Mouse (Mus musculus) heart, adult 8-10 months (tissue): ENCODE data around the gene Agpat3. TPM values are rescaled to one million over a fixed set of nuclear protein-coding genes. Genes with fewer than 3 reads are reported as not detected.

Source experiments
- DNase-seq: peaks from one replicate; pipeline ENCODE4 v3.0.0; 2022; ENCODE audit warnings: low spot score
- total RNA-seq, 4 experiments: library from RNA; stranded (reverse); gene quantifications; 2 replicates each; pipeline ENCODE4 v1.2.4; 2022

The Agpat3 gene
- total RNA-seq, 4 experiments from 2014 or later = 206 to 254 (median 219) TPM

DNA sequence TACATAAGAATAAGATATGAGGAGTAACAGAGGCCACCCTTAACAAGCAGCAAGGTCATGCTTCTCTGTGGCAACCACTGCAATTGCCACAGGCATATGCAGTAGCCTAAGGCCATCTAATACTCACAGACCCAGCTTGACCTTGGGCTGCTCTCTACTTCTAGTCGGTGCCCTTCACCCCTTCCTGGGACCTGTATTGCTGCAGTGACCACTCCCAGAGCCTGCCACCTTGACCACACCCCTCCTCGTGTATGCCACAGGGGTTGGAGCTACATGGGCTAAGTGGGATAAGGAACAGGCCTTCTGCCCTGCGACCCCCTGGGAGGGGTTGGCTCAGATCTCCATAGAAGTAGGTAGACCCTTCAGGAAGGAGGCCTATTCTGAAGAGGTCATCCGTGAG lies 55.3 kb downstream of the Agpat3 start:
- DNase-seq = no peak

DNA sequence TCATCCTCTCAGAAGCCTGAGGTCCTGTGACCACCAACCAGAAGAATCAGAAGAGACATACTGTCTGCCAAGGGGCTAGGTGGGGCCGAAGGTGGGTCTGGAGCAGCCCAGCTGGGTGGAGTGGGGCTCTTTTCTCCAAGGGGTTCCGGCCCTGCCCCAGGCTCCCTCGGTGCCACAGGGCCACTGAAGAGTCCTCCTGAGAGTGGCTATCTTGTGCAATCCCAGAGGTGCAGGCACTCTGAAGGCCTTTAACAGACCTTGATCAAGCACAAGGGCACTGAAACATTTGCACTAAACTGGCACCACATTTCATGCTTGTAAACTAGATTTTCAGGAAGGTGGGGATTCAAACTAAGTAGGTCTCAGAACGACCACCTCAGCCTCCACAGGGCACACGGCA lies 55.9 kb downstream of the Agpat3 start:
- DNase-seq = no peak

DNA sequence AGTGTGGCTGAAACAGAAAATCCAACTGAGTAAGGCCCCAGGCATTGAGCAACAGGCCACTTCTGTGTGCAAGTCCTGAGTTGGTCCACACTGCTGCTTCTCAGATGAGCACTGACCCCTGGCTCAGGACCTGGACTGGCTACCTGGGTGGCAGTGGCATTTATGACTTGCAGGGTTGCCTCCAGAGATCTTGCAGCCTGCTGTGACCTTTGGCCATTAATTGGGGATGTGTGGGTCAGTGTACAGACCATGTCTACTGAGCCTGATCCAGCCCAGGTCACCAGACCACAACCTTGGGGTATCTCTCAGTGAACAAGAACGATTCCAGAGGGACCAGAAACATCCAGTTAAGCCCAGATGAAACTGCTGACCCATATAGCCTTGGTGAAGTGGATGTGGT lies 58.7 kb downstream of the Agpat3 start:
- no peak for DNase-seq

DNA sequence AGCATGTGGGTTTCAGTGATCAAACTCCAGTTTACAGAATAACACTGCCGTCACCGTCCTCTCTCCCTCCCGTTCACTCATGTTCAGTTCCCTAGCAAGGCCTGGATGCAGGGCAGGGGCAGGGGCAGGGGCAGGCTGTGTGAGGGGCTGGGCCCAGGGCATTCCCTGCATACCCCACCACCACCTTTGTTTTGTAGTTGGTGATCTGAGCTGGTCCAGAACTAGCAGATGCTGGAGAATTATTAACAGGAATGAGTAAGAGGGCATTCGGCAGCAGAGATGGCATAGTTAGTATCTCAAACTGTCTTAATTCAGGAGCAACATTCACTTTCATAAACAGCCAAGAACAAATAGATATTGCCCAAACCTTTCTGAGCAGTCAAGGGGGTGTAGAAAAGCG lies 59.9 kb downstream of the Agpat3 start:
- no peak for DNase-seq

DNA sequence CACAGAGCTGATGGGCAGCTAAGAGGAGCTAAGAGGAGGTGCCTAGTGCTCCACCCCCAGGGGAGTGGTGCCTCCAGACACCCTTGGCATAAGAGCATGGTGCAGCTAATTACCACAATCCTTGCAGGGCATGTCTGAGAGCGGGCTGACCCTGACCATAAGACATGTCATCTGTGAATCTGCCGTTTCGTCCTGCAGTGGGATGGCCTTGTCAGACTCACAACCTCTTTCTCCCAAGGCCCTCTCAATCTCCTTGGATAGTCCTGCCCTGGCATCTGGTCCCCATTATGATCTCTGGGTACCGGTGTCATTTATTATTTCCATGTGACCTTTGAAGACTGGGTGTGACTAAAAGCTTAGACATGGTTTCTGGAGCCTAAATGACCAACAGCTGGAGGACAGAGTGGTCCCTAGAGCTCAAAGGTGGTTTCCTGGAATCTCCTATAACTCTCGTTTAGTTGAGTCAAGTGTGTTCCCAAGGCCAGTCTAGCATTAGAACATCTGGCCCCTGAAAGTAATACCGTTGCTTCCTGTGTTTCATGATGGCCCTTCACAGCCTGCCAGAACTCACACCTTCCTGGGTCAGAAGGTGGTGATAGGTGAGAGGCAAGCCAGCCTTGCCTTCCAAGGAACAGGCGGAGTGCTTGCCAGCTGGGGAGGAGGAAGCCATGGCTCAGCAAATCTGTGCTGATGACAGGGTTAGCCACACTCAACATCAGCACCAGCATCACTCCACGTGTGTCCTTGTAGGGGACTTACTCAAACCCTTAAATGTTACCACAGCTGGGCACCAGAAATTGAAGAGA lies 61.4 kb downstream of the Agpat3 start:
- DNase-seq = no peak

DNA sequence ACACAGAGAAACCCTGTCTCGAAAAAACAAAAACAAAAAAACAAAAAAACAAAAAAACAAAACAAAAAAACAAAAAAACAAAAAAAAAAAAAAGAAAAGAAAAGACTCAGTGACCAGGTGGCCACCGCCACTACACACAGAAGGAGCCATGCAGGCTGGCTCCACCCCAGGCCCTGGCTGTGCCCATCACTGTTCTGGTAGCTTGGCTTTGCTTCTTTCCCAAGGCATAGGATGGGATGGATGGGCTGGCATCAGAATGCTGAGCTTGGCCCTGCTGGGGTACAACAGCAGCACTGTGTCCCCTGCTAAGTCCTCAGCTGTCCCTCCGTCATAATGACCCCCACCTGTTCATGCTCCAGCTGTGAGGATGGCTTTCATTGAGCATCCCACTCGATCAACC lies 63.4 kb downstream of the Agpat3 start:
- no peak for DNase-seq

DNA sequence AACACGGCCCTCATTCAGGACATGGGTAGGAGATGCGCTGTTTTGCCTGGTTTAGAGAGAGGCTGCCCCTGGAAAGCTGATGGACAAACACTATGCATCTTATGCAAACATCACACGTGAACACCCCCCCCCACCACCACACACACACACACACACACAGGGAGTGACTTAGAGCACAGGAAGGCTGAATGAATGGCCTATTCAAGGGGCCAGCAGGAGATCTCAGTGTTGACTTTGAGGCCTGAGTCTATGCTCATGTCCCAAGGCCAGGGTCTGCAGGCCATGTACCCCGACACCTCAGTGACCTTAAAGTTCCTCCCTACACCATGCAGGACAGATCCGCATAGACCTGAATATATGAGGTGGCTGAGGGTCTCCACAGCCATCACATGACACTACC lies 64.2 kb downstream of the Agpat3 start:
- DNase-seq = no peak

DNA sequence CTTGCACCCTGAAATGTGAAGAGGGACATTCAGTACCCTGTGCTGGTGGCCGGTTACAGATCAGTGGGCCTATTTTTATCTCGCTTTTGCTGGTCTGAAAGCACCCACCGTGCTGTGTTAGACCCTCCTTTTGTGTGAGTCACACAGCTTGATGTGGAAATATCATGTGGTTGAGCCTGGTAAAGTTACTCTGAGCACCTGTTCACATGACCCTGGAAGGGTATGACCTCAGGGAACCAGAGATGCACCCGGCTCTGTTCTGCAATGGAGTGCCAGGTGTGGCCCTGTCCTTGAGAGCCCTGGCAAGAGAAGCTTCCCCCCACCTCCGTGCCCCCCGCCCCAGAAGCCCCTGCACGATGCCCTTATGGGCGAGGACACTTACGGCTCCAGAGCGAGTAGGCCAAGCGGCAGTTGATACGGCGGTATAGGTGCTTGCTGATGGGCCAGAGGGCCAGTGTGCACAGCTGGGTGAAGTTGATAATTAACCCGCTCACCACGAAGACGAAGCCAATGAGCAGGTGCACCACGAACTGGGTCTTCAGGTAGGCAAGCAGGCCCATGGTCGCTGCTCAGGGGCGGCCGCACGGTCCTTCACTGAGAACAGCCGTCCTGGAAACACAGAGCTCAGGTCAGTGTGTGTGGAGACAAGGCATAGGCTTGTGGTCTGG lies 64.7 kb downstream of the Agpat3 start:
- no peak for DNase-seq

DNA sequence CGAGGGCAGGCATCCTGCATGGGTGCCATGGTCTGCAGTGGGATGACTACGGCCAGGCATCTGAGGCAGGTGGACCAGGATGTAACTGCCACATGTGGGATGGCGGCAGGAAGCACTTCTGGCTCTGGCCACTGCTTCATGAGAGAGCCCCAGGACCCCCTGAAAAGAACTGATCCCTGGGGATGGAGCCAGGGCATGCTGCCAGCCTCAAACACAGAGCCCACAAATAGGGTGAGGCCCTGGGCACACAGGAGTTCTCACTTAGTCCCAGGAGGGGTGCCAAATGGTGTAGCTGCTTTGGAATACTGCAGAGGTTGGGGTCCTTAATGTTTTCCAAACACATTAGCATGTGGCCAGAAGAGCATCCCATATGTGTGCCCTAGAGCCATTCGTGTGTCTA lies 66.3 kb downstream of the Agpat3 start:
- DNase-seq = no peak

DNA sequence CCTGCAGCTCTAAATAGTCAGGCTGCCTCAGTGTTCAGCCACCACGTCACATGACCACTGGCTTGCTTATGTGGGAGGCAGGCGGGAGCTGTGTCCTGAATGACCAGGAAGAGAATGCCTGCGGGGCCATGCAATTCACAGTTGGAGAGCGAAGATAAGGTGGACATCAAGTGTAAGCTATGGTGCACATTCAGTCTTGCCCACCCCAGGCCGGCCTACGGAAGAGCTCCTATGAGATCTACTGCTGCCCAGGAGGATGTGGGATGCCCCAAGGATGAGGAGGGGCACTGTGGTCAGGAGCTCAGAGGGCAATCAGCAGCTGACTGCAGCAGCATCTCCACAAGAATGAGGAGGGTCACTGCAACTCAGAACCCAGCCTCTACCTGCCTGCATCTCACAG lies 66.9 kb downstream of the Agpat3 start:
- no peak for DNase-seq

DNA sequence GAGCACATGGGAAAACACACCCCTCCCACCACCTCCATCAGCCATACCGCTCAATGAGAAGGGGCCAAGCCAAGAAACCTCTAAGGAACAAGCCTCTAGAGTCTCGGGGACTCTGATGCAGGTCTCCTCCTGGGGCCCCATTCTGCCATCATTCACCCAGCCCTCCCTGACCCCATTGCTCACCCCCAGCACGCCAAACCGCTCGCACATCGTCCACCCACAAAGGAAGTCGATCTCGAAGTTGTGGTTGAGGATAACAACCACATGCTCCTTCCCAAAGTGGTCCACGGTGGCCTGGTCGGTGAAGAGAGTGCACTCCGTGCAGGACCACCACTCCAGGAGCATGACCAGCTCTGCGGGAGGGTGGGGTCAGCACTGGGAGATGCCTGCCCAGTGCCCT lies 67.5 kb downstream of the Agpat3 start:
- no peak for DNase-seq

DNA sequence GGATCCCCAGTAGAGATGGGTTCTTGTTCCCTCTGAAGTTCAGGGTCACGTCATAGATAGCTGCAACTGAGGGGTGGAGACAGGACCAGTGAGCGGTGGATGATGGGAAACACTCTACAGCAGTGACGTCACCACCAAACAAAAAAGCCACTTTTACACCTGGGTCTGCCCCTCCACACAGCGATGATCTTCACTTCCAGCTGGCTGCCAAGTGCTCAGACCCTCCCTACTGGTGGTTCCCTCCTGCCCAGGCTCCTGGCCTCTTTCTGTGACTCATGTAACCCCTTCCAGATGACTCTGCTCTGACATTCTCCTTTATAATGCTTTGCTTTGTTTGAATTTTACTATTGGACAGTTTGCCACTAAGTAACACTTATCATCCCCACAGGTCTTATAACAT lies 69.9 kb downstream of the Agpat3 start:
- no peak for DNase-seq

DNA sequence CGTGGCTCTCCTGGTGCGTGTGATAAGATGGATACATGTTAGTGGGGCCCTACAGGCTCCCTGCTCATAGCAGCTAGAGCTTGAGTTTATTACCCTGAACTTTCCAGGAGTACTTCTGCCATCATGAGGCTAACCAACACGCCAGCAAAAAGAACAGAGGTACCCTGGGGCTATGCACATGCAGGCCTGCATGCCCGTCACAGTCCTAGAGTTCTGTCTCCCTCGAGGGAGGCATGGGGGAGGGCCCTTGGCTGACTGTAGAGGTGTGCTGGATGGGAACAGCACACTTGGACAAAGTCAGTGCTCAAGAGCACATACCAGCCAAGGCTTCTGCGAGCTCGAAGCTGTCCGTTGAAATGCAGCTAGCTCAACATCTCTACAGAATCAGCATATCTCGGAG lies 71.8 kb downstream of the Agpat3 start:
- no peak for DNase-seq

DNA sequence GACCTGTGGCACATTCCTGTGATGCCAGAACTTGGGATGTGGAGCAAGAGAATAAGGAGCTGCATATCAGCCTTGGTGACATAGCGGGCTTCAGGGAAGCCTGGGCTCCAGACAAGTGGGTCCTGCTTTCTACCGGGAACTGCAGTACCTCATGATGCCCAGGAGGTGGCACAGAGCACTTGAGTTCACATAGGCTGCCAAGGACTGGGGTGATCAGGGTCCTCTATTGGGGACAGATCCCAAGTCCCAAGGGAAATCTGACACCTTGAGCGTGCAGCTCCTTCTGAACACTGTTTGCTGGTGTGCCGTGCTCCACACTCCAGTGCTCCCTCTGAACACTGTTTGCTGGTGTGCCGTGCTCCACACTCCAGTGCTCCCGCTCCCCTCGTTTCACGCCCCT lies 73.1 kb downstream of the Agpat3 start:
- peak; percentile 27 for DNase-seq

DNA sequence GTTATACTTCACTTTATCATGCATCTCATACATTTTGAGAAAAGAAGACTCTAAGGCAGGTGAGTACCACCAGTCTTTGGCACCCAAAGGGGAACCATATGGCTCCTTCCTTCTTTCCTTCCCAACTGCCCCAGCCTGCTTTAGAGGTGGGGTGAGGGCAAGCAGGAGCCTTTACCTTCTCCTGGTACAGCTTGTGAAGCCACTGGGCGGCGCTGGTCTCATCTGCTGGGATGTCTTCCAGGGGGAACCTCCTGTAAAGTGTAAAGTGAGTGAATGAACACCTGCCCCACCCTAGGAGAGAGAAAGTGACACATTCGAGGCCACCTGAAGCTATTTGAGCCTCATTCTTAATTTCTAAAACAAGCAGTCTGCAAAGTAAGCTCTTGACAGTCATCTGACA lies 74.5 kb downstream of the Agpat3 start:
- DNase-seq = no peak

DNA sequence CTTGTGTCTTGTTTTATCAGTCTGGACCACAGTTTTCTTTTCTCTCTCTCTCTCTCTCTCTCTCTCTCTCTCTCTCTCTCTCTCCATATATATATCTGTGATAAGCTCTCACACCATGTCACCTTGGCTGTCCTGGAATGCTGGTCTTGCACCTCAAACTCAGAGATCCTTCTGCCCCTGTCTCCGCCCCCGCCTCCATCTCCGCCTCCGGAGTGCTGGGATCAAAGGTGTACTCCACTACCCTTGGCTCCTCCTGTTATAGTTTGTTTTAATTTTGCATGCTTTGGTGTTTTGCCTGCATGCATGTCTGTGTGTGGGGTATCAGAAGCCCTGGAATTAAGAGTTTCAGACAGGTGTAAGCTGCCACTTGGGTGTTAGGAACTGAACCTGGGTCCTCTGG lies 76.0 kb downstream of the Agpat3 start:
- DNase-seq = no peak

DNA sequence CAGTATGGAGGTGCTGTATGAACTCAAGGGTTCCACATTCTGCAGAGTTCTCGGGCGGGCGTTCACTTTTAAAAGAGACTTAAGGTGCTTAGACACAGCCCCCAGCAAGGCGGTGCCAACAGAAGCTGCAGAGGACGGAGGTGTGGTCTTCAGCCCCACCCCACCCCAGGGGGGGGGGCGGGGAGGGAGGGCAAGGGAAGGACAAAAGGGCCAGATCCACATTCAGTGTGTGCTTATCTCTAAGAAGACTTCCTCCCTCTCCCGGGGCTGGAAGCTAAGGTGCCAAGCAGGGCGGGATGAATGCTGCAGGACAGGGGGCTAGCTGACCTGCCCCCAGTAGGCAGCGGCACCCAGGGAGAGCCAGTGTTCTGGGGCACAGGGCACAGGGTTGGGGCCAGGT lies 79.4 kb downstream of the Agpat3 start:
- no peak for DNase-seq

DNA sequence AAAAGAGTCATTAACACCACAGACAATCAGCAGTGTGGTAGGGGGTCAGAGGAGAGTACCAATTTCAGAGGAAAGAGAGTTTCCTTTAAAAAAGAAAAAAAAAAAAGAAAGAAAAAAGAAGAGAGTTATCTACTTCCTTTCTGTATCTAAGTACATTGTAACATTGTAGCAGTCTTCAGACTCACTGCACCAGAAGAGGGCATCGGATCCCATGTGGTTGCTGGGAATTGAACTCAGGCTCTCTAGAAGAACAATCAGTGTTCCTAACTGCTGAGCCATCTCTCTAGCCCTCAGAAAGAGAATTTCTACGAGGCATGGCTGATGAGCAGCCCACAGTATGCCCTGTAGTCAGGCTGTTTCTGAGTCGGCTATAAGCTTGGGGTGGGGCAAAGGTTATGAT lies 86.4 kb downstream of the Agpat3 start:
- no peak for DNase-seq

DNA sequence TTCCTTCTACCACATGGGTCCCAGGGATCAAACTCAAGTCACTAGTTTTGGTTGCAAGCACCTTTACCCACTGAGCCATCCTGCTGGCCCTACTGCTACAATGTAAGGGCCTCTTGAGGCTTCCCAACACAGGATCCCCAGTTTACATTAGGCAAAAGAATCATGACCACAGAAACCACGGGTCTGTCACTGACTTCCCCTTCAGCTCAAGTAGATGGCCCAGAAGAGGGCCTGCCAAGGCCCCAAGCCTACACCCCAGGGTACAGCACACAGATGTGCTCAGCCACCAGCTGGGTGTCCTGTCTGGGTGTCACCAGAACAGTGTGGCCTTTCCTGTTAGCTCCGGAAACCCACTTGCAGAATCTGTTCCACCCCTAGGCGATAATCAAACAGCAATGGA lies 87.6 kb downstream of the Agpat3 start:
- DNase-seq = no peak

DNA sequence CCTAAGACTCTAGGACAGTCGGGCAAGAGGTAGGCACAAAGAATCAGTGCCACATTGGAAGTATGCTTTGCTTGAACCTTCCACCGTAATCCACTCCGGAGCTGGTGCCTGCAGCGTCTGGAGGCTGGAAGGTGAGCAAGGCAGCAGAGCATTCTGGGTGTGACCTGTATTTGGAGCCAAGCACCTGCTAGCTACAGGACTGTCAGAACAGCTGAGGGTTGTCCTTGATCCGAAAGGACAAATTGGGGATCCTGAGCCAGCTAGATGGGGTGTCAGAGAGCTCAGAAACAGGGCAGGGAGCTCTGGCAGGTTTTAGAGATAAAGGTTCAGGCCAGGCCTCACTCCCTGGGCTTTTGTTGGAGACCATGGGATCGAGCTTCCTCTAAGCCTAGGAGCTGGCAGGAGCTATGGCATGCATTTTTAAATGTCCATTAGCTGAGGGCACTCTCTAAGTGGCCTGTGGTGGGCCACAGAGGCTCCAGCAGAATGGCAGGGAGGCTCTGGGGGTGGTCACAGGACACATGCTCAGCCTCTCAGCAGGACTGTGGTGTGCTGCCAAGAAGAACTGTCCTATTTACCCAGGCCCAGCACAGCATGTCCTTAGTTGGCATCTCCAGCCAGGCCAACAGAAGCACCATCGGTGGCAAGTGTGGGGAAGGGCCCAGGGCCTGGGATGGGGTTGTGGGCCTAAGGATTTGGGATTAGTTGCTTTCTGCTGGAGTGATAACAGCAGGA lies 91.2 kb downstream of the Agpat3 start:
- DNase-seq = peak; percentile 25

DNA sequence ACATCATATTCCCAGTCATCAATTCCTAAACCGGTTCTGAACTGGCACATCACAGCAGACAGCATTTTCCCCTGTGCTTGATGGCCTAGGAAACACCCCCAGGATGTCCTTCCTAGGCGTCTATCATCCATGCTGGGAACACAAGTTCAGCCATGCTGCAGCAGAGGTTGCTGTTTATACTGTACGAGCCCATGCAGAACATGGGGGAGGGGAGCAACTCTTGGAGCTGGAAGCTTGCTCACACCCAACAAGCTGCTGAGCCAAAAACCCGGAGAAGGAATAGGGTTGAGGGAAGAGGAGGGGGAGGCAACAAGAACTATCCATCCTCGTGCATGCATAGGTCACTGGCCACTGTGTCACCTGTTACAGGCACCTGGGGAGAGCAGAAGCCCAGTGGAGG lies 92.0 kb downstream of the Agpat3 start:
- DNase-seq = no peak

DNA sequence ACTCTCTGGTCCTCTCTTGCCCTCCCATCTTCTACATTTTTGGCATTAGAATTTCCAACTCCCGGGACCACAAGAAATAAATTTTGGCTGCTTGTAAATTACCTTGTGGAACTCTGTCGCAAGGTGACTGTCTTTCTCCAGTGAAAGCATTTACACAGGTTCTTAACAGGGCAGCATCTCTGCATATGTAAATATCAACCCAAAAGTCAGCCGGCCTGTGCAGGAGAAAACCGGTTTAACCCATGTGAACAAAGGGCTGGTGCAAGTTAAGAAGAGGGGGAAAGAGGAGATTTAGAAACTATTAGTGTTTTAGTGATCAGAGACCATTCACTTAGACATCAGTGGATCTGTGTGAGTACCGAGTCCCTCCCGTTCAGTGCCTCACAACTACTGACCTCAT lies 92.6 kb downstream of the Agpat3 start:
- no peak for DNase-seq

DNA sequence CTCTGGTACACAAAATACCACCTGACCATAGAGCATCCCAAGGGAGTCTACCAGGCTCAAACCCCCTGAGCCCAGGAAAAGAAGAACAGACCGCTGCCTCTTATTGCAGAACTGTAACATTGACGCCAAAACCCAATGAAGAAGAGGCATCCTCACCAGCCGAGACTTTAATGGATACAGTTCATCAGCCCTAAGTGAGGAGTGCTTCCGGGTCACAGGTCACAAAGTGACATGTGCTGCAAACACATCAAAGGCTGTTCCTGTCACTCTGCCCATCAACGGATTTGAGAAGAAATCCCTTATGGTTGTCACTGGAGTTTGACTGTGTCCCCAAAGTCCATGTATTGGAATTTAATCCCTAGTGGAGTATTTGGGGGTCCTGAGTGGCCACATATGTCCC lies 93.1 kb downstream of the Agpat3 start:
- DNase-seq = no peak
